Mouse (Mus musculus): ENCODE data around the gene Tent4a.
A peak's percentile ranks its signal among the peaks of the same experiment; 100 is the strongest.
"Not testable (repeated sequence)": the region's sequence is repeated elsewhere in the genome, so short reads cannot be mapped to it uniquely, and the experiment has no call there.

Tent4a gene

DNA sequence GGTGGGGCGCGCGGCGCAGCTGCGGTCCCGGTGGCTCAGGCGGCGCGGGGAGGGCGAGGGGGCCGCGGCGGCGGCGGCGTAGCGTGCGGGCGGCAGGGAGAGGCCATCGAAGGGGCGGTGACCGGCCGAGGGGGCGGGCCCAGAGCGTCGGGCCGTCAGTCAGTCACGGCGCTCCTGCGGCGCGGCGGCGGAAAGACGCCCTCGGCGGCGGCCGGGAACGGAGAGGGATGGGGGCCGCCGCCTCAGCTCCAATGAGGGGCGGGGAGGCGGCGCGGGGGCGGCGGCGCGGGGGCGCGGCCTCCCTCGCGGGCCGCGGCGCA is at the start of gene Tent4a:
Gene Tent4a, minus strand, starts transcription at position 284 of the 320 bp plus-strand sequence.
- DNase-seq (ENCODE audit: low spot score): no peak

DNA sequence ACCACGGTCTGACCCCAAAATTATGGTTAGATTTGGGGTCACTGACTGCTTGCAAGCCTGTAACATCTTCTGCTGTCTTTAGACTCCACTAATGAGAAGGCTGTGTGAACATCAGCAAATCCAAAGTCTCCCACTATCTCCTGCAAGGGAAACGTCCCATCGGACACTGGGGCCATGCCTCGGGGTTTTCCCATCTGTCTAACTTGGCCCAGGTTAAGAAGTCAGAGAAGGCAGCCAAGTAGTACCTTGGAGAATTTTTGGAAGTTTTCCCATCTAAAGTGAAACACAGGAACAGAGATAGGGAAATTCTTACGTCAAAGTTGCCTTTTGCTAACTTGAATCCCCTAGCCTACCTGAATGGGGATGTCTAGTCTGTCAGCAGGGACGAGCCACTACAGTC is 49.2 kb upstream of the Tent4a start:
- no peak for DNase-seq (ENCODE audit: low spot score)

DNA sequence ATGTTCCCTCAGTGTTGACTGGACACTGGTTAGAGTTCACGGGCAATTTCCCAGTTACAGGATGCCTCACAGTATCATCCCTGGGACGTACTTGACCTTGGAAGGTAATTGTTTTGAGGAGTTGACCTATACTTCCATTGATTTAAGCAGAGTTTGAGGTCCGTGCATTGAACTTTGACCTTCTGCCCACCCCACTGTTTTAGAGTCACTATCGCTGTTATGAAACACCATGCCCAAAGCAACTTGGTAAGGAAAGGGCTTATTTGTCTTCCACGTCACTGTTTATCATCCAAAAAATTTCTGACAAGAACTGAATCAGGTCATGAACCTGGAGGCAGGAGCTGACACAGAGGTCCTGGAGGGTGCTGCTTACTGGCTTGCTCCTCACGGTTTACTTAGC is 48.0 kb upstream of the Tent4a start:
- DNase-seq (ENCODE audit: low spot score): no peak

DNA sequence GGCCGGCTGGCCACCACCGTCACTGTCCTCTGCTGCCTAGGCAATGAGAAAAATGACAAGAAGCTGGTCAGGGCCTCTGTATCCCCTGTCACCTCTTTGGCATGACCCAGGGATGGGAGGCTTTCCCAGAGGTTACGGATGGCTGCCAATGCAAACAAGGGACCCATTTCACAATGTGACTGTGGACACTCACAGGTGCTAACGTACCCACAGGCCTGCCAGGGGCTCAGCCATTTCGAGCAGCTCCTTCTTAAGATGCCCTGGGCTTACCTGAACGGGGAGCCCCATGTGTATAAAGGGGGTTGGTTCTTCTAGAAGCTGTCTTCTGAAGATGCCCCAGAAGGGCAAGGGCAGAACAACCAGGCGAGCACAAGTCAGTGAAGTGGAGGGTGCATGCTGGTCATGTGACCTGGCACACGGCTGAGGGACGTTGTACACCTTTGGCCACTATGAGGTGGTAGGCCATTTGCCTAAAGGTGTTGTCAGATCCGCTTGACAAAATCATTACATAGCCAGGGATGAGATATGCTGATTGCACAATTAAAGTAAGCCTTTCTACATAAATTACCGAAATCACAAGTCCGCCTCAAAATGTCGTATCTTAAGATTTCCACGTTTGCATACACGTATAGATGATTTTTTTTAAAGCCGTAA is 42.9 kb upstream of the Tent4a start:
- DNase-seq (ENCODE audit: low spot score): no peak

DNA sequence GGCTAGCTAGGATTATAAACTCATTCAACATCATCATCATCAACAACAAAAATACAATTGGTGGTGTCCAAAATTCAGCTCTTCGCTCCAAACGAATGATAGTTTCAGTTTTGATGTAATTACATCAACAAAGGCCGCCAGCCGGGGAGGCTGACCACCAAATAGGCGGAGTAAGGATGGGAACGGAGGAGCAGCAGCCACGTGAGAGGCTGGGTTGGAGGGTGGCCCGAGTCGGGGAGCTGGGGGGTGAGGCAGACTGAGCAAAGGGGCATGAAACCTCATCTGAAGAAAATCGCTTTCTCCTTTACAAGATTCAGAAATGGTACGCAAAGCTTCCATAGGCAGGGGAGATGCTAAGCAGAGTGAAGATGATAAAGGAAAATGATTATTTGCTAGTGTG is 42.3 kb upstream of the Tent4a start:
- peak; percentile 20 for DNase-seq (ENCODE audit: low spot score)

DNA sequence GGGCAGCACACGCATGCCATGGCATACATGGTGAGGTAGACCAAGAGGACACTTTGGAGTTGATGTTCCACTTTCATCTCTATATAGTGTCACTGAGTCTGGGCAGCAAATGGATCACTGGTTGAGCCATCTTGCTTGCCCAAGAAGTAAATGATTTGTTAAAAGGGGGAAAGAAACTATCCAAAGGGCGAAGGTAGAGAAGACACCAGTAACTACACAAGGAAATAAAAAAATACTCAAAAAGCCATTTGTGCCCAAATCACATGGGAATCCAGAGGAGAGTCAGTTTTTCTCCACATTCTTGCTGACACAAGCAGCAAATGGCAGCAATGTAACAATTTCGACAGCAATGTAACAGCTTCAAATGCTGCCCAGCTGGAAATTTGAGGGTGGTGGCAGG is 38.2 kb upstream of the Tent4a start:
- DNase-seq (ENCODE audit: low spot score): no peak

DNA sequence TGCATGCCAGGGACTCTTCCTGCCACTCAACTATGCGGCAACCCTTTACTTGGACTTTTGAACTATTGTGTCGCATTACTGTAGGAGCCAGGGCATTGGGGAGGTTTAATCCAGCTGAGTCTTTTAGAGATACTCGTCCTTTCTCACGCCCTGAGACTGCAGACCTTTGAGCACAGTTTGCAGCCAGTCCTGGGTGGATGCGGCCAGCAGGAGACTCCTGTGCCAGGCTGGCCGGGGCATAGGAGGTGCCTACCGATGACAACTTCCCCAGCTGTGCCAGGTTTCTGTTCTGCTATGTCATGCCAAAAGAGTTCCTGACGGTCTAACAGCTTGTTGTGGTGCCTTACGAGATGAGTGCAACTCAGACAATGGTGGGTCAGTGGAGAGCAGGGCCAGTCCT is 34.8 kb upstream of the Tent4a start:
- DNase-seq (ENCODE audit: low spot score): no peak

DNA sequence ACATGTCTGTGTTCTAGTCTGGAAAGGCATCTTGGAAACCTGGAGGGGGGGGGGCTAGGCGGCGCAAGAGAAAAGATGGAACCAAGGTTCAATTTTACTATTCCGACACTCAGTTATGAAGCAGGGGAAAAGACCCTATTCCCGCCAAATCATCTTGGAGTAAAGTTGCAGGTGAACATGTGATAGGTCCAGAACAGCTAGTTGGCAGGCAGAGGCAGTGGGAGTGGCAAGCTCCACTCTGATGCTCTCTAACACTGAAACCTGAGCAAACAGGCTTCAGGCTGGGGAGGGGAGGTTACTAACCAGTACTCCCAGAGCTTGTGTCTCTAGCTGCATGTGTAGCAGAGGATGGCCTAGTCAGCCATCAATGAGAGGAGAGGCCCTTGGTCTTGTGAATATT is 31.0 kb upstream of the Tent4a start:
- not testable (repeated sequence) for DNase-seq (ENCODE audit: low spot score)

DNA sequence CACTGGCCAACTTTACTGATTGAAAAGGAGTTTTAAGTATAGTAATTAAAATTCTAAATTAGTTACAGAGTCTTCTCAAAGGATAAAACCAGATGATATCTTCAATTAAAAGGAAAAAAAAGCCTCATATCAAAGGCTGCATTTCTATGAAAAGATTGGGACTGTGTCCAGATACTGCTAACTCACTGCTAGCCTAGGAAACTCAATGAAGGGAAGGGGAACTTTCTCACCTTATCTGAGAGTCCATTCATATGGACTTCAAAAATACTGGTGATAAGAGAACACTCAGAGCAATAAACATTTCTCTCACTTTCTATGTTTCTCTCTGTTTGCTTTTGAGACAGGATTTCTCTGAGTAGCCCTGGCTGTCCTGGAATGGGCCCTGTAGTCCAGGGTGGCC is 30.2 kb upstream of the Tent4a start:
- no peak for DNase-seq (ENCODE audit: low spot score)

DNA sequence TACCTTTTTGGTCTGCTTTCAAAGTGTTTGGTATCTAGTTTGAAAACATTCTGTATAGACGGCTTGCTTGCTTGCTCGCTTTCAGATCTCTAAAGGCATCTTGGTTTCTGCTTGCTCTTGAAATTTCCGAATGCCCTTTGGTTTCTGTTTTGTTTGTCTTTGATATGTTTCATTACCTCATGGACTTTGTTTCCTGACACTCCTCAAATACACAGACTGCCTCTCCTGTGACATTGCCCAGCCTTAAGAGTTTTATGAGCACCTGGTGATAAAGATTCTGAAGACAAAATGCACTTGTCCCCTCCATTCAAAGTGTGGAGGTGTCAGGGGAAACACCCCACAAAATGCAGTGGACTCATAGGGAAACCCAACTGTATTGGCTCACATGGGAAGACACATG is 29.5 kb upstream of the Tent4a start:
- no peak for DNase-seq (ENCODE audit: low spot score)

DNA sequence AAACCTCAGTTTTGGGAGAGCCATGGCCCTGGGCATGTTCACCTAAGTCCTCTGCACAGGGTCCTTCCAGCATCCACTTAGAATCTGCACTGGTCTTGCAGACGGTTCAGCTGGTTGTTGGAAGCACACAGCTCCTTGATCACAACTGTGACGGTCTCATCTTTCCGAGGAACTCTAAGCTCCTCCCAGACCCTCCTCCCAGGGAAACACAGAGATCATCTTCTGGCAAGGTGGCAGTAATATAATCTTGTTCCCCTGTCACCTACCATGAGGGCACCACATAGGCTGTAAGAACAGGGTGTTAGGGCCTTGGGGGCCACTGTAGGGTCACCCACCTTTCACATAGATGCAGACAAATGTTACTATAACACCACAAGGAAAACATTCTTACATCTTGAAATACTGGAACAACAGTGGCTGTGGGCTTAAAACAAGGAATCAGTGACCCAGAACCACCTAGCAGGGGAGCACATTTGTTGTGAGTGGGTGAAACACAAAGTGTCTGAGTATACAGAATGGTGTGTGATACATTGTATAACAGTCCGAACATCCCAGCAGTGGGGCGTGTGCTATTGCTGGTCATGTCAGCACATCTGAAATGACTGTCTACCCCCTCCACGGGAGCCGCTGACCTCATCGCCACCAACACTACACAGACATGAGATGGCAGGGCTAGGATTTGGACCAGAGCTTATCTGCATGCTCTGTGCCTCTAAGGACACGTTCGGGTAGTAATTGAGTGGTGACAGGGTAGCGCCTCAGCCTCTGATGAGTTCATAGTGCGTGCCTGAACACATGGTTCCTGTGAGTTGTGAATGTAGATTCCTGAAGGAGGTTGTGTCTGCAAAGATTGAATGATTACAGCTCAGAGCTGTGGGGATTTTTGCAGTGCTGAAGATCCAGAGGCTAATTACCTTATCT is 28.5 kb upstream of the Tent4a start:
- no peak for DNase-seq (ENCODE audit: low spot score)

DNA sequence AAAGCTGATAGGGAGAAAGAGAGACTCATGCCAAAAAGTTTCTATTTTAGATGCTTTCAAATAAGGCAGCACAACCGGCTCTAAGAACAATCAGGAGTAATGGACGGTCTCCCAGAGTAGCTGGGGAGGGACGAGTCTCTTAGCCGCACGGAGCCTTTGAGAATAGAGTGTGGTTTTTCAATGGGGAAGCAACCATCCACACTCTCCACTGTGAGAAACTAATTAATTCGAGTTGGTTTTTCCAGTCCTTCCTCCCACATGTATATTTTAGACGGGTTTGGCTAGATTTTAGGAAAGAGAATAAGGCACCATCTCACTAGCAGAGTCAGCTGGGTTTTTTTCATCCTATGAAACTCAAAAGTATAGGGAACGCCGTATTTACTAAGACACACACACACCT is 27.6 kb upstream of the Tent4a start:
- no peak for DNase-seq (ENCODE audit: low spot score)

DNA sequence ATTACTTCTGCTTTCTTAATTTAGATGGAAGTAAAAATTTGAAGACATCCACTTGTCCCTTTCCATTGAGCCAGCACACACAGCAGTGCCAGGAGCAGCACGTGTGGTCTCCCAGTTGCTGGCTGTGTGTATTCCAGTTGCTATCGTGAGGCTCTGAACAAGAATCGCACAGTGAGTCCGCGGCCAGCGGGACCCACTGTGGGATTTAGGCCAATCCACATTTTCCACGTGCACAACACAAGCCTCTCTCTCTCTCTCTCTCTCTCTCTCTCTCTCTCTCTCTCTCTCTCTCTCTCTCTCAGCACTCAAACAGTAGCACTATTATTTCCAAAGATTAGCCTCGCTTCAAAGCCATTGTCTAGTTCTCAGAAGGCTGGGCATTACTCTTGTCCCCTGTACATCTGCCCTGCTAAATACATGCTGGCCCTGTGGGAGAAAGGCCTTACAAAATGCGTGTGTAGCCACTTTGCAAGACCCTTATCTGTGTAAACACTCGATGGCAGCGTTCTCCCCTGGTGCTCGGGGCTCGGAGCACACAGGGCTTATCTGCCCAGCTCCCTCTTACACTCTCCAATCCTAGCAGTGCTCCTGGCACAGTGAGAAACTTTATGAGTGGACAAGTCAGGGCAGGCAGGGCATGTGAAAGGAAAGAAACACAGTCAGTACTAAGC is 25.0 kb upstream of the Tent4a start:
- no peak for DNase-seq (ENCODE audit: low spot score)

DNA sequence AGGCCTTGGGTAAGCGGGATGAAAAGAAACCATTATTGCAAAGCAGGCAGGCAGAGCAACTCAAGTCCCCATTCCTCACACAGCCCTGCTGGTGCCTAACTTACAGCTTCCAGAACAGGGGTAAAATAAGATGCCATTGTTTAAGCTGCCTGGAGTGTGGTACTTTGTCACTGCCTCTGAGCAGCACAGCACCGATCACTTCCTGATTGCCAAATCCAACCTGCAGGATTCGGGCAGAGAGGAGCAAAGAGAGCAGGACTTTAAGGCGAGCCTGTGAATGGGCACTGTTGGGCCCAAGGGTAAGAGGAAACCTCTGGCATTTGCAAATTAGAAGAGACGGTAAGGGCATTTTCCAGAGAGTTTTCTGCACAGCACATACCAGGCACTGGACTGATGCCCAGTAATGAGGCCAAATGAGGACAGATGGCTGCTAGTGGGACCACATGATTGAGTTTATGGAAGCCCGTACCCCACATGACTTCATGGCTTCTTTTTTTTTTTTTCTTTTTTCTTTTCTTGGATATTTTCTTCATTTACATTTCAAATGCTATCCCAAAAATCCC is 23.8 kb upstream of the Tent4a start:
- DNase-seq (ENCODE audit: low spot score): no peak

DNA sequence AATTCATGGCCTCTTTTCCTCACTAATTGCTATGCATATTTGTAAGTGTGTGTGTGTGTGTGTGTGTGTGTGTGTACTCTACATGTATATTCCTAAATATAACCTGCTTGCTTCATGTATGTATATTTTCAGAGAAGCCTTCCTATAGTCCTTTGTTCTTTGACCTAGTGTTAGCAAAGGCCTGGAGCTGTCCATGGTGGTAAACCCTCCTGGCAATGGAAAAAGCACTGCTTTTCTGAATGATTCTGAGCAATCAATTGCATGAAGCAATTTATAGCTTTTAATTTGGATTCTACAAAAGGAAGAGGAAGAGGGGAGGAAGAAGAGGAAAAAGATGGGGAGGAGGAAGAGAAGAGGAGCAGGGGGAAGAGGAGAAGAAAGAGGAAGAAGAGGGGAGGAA is 22.3 kb upstream of the Tent4a start:
- no peak for DNase-seq (ENCODE audit: low spot score)

DNA sequence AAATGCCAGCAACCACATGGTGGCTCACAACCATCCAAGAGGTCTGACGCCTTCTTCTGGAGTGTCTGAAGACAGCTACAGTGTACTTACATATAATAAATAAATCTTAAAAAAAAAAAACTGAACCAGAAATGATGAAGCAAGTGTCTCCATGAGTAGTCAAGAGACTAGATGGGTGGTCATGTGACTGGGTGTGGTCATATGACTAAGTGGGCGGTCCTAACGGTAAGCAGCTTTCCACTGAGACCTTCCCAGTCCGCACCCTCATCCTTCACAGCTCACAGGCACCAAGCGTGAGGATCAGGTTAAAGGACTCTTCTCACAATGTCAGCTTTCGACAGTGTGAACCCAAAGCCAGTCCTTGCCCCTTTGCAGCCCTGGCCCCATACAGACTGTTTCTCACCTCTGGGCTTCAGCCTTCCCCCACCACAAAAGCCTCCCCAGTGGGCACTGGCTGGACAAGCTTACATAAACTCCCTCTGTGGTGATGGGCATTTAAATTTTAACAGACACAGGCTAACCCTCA is 21.6 kb upstream of the Tent4a start:
- no peak for DNase-seq (ENCODE audit: low spot score)

DNA sequence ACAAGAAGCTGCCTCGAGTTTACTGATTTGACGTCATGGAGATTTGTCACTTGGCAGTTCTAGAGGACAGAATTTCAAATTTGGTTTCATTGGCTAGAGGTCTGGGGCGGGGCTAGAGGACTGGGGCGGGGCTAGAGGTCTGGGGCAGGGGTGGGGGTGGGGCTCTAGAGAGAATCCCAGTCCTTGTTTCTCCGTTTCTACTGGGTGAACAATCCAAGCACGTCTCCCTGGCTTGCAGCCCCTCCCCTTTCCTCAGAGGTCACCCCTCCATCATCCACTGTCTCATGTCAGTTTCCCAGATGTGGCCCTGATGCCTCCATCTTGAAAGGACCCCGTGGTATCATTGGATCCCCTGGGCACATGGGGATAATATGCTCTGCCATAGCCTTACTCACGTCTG is 20.6 kb upstream of the Tent4a start:
- DNase-seq (ENCODE audit: low spot score): no peak

DNA sequence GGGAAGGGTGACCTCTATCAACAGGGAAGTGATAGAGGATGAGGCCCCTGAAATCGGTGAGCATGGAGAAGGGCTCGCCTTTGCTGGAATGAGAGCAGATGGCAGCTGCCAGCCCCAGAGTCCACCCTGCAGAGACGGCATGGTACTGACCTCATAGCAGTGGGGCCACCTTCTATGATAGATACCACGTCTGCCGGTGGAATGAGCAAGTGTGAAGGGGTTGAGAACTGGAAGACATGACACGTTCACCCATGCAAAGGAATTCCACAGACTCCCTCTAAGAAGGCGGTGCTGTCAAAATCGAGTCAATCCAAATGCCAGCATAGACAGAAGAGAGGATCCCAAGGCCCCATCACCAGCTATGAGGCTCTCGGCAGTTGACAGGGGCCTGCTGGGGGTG is 19.8 kb upstream of the Tent4a start:
- DNase-seq (ENCODE audit: low spot score): no peak

DNA sequence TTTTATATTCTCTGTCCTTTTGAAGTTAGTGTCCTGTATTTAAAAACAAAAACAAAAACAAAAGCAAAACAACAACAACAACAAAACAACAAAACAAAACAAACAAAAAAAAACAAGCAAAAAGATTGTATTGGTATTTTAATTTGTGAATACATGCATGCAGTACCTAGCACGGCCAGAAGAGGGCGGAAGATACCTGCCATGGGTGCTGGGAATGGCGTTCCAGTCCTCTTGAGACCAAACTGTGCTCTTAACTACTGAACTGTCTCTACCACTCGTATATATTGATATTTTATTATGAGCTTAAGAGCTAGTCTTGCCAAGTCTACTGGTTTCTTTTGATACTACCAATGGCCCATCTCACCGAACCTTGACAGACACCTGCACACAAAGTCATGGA is 18.6 kb upstream of the Tent4a start:
- DNase-seq (ENCODE audit: low spot score): no peak

DNA sequence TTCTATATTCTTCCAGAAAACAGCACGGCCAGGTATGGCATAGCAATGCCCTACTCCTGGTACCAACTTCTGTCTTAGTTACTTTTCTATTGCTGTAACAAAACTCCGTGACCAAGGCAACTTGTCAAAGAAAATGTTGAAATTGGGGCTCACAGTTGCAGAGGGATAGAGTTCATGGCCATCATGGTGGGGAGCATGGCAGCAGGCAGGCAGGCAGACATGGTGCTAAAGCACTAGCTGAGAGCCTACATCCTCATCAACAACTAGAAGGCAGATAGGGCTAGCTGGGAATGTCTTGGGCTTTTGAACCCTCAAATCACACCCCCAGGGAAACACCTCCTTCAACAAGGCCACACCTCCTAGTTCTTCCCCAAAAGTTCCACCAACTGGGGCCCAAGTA is 16.4 kb upstream of the Tent4a start:
- no peak for DNase-seq (ENCODE audit: low spot score)

DNA sequence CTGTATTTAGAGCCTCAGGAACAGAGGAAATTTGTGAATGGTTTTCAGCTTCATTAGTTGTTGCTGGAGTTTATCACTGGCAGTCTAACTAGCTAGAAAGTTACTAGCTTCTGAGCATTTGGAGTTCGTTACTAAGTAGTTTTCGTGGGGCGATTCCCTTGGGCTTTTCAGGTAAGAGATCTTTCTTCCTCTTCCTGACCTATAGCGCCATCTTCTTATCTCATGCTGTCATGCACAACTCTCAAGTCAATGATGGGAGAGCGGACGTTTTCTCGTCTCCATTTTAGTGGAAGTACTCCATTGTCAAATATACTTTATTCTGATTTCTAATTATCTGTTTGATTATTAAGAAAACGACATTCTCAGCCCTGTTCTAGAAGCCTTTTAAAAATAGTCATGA is 15.6 kb upstream of the Tent4a start:
- no peak for DNase-seq (ENCODE audit: low spot score)

DNA sequence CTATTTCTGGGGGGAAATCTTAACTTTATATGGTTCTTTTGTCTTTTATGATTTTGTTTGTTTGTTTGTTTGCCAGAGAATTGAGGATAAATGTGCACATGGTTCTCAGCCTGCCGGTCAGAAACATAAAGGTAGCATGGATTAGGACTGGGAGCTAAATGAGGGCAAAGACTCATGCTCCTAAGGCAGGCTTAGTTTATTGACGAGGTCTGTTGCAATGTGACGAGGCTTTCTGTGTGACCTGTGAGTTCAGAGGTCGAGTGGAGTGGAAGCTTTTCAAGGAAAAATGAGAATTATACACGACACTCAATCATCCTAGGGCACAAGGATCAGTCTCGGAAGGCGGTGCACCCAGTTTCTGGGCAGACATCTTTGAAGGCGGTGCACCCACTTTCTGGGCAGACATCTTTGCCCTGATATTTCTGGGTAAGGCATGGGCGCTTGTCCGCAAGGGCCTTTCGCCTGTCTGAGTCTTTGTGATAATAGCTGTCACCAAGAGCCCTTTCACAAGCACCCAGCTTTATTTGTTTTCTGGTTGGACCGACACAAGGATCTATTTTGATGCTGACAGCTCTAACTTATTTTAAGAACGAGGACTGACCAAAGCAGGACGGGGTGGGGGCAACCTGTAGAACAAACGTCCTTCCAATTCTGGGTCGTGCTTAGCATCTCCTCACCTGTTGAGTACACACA is 13.2 kb upstream of the Tent4a start:
- DNase-seq (ENCODE audit: low spot score): no peak
